Mouse (Mus musculus) MEL (cell line): ENCODE measurements around the gene Pidd1.

ENCODE experiments used
- BHLHE40 ChIP-seq: IDR thresholded peaks from 2 replicates; pipeline ENCODE4 v1.6.1; 2012; ENCODE audit warnings: low read depth, mild to moderate bottlenecking, inconsistent platforms, low read length, improper control_type of control experiment, borderline replicate concordance
- CTCF ChIP-seq, 3 experiments: IDR thresholded peaks in 2 of 3; conservative IDR thresholded peaks in 1 of 3; 2 replicates each; pipeline ENCODE4 v1.5.1; 2011 to 2012; ENCODE audit warnings: low read length in 3 of 3, low read depth in 2 of 3, mild to moderate bottlenecking in 2 of 3, improper control_type of control experiment in 1 of 3, inconsistent platforms in 1 of 3, mixed read lengths in 1 of 3, moderate library complexity in 1 of 3; ENCODE audit not compliant: control insufficient read depth in 1 of 3, insufficient read depth in 1 of 3, poor library complexity in 1 of 3, severe bottlenecking in 1 of 3
- GATA1 ChIP-seq: IDR thresholded peaks from 2 replicates; pipeline ENCODE4 v1.6.1; 2011; ENCODE audit warnings: low read depth, low read length, improper control_type of control experiment
- HCFC1 ChIP-seq: IDR thresholded peaks from 2 replicates; pipeline ENCODE4 v1.6.1; 2012; ENCODE audit warnings: low read depth, mild to moderate bottlenecking, inconsistent platforms, low read length, improper control_type of control experiment, moderate library complexity
- JUND ChIP-seq: IDR thresholded peaks from 2 replicates; pipeline ENCODE4 v1.6.1; 2011; ENCODE audit warnings: low read depth, mild to moderate bottlenecking, improper control_type of control experiment, low read length
- MAX ChIP-seq: IDR thresholded peaks from 2 replicates; pipeline ENCODE4 v1.6.1; 2011; ENCODE audit warnings: low read length, improper control_type of control experiment
- MAZ ChIP-seq: IDR thresholded peaks from 2 replicates; pipeline ENCODE4 v1.6.1; 2012; ENCODE audit warnings: low read depth, mild to moderate bottlenecking, inconsistent platforms, low read length, improper control_type of control experiment
- POLR2A ChIP-seq, 2 experiments: IDR thresholded peaks; 2 replicates each; pipeline ENCODE4 v1.6.1; 2011 to 2012; ENCODE audit warnings: low read length in 2 of 2, mild to moderate bottlenecking in 2 of 2, control low read depth in 1 of 2, improper control_type of control experiment in 1 of 2, low read depth in 1 of 2, moderate library complexity in 1 of 2; ENCODE audit not compliant: control insufficient read depth in 1 of 2, insufficient read depth in 1 of 2, poor library complexity in 1 of 2
- POLR2AphosphoS2 ChIP-seq: IDR thresholded peaks from 2 replicates; pipeline ENCODE4 v1.6.1; 2011; ENCODE audit warnings: low read length, improper control_type of control experiment
- RCOR1 ChIP-seq: IDR thresholded peaks from 2 replicates; pipeline ENCODE4 v1.6.1; 2012; ENCODE audit warnings: low read depth, mild to moderate bottlenecking, inconsistent platforms, low read length, improper control_type of control experiment
- TAL1 ChIP-seq: IDR thresholded peaks from 2 replicates; pipeline ENCODE4 v1.6.1; 2012; ENCODE audit warnings: mild to moderate bottlenecking, inconsistent platforms, low read length, moderate library complexity, mixed read lengths
- UBTF ChIP-seq: IDR thresholded peaks from 2 replicates; pipeline ENCODE4 v1.6.1; 2012; ENCODE audit warnings: low read depth, mild to moderate bottlenecking, inconsistent platforms, low read length, improper control_type of control experiment, moderate library complexity, borderline replicate concordance; ENCODE audit not compliant: insufficient read depth
- ZC3H11A ChIP-seq: IDR thresholded peaks from 2 replicates; pipeline ENCODE4 v1.6.1; 2012; ENCODE audit warnings: low read depth, mild to moderate bottlenecking, inconsistent platforms, low read length, improper control_type of control experiment

DNA sequence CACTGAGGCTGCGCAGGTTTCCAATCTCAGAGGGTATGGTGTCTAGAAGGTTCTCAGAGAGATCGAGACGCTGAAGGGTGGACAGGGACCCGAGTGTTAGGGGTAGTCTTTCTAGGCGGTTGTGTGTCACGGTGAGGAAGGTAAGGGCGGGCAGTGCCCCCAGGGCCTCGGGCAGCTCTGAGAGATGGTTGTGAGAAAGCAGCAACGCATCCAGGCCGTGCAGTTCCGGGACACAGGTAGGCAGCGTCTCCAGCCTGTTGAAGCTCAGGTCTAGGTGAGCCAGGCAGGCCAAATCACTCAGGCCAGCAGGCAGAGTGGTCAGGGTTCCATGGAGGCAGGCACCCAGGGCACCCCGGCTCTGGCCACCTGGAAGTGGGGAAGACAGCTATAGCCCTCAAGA is 1.6 kb downstream of the Pidd1 start:
- TF ChIP-seq MAZ (no peak), CTCF (IDR thresholded peaks at IDR 0.05 in 2 of 3, conservative IDR thresholded peaks at IDR 0.05 in 1 of 3; ENCODE audit: control insufficient read depth in 1 of 3, insufficient read depth in 1 of 3, low read depth in 2 of 3, low read length in 3 of 3, poor library complexity in 1 of 3, severe bottlenecking in 1 of 3) (no peak), UBTF (no peak), ZC3H11A (no peak), TAL1 (no peak), BHLHE40 (no peak), POLR2A (IDR thresholded peaks at IDR 0.05; ENCODE audit: control insufficient read depth in 1 of 2, insufficient read depth in 1 of 2, low read depth in 1 of 2, low read length in 2 of 2, poor library complexity in 1 of 2) (no peak), POLR2AphosphoS2 (no peak), HCFC1 (no peak), RCOR1 (no peak), JUND (no peak), GATA1 (no peak), MAX (no peak)
